Mouse (Mus musculus) spleen, adult 12 weeks (tissue): ENCODE data around the gene Ten1.
A peak's percentile ranks its signal among the peaks of the same experiment; 100 is the strongest.

Experiments
- DNase-seq: peaks from one replicate; pipeline ENCODE4 v3.0.0; 2022; ENCODE audit warnings: low spot score

The Ten1 gene

GRCm38 (mm10) chr11:116198639-116199531 lies at the start of gene Ten1, which contains the start of gene Acox1:
Ten1 (plus strand) TSS chr11:116198855.
Acox1 (minus strand) TSS chr11:116199045.
- DNase-seq: peak; percentile 94

DNA sequence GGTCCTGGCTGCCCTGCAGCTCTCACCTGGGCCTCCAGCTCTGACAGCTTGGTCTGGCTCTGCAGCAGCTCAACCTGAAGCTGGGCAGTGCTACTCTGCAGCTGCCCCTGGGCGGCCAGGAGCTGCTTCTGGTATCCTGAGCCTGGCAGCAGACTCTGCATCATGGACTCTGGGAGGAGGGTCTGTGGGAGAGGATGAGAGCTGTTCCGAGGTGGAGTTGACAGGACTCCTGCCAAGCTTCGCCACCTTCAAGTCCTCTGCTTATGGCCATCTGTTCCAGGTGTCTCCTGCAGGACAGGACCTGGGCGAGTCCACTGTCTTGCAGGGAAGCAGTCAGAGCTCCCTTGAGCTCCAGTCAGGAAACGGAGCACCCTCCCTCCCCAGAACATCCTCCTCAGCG lies 49.3 kb upstream of the Ten1 start:
- no peak for DNase-seq

GRCm38 (mm10) chr11:116150960-116151359 lies 47.7 kb upstream of the Ten1 start:
- peak; percentile 40 for DNase-seq

DNA sequence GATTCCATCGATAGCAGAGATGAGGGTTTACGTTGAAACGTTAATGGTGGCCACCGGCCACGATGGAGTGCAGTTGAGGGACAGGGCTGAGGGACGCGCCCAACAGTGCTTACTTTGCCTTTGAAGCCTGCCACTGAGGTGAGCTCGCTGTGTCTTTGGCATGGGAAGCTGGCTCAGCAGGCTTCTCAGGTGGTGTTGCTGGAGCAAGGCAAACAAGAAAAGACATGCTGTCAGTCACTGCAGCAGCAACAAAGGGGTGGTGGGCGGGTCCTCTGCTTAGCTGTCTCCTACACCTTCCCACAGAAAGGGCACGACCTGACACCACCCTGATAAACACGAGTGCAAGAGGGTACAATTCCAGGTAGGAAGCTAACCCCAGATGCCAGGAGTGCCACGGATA lies 37.3 kb upstream of the Ten1 start:
- no peak for DNase-seq

DNA sequence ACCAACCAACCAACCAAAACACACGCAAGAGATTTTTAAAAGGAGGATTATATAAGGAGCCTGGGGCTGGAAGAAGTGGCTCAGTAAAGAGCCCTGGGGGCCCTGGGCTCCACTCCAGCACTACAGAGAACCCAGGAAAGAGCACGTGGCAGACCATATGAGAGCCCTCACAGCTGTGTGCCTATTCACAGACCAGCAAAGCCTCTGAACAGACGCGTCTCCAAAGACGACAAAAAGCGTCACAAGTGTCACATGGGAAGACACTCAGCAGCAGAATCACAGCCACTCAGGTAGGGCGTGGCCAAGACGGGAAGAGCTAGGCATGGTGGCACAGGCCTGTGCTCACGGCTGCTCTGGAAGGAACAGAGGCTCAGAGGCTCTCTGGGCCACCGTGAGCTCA lies 36.5 kb upstream of the Ten1 start:
- no peak for DNase-seq

DNA sequence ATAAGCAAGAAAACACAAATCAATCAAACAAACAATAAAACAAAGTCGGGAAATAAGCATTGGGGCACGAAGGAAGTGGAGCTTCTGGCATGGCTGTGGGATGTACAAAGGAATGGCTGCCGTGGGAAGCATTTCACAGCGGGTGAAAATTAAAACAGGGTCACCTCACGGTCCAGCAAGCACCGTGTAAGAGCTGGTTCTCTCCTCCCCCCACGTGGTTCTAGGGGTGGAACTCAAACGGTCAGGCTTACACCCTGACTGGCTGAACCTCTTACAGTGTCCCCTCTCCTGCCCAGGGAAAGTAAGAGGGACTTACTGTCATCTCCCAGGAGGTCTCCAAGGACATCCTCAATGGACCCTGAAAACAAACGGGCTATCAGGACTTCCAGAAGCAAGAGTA lies 35.7 kb upstream of the Ten1 start:
- DNase-seq: no peak

DNA sequence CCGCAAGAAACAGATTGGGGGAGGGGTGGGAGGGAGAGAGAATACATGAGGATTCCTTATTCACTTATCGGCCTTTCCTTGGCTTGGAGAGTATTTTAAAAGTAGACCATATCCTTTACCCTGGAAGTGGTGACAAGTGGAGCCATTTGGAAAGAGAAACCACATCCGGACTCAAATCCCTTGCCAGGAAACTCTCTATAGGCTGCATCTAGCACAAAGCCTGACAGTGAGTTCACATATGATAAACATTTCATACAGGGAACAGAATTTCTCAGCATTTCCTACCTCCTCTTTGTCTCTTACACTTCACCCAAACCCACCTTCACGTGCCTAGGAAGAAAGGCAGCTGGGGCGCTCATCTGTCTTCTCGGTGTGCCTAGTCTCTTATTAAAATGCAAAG lies 31.4 kb upstream of the Ten1 start:
- DNase-seq: no peak

DNA sequence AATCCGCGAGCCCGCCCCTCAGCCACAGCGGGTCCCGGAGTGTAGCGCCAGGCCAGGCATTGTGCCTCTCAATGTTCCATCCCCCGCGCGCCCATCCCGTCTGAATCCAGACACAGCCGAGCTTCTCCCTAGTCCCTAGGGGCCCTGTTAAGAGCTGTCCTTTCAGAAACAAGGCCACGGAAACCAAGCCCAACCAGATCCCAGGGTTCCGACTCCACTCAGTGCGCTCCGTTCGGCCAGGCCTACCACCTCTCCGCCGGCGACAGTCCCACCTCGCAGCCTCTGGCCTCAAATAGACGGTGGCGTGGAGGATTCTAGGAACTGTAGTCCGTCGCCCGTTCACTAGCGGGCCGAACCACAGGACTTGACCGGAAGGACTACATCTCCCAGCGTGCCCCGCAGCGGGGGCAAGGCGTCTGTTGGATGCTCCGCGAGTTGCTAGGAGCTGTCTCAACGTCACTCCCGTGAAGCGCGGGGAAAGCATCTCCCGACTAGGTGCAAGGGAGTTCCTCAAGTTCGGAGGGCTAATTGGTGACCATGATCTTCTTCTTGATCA lies 30.7 kb upstream of the Ten1 start, which contains the start of gene Fbf1:
Gene Fbf1, minus strand, starts transcription at position 283 of the 556 bp plus-strand sequence.
- DNase-seq: peak; percentile 88

GRCm38 (mm10) chr11:116169214-116169613 lies 29.4 kb upstream of the Ten1 start:
- no peak for DNase-seq

DNA sequence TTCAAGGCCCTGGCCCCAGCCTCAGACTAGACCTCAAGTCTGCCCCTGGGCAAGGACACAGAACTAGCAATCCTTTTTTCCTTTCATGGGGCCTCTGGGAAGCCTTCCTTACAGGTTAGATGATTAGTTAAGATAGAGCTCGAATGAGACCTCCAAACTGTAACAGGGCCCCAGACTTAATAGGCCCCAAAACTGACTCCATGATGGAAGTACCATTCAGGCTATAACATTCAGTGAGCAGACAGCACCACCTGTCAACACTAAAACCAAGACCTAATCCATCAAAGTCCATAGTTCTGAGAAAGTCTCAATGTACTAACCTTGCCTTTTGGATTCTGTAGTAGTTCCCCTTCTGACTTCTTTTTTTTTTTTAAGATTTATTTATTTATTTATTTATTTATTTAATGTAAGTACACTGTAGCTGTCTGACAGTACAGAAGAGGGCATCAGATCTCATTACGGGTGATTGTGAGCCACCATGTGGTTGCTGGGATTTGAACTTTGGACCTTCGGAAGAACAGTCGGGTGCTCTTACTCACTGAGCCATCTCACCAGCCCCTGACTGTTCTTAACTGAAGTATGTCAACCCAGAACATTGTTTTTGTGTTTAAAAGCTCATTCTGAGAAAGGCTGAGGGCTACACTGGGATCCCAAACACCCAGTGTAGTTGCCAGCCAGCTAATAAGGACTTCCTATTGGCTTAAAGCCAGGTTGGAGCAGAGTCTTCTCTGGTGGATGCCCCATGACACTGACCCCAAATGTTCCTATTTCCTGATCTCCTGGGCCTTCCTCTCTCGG lies 28.5 kb upstream of the Ten1 start:
- DNase-seq: no peak

GRCm38 (mm10) chr11:116171959-116172358 lies 26.7 kb upstream of the Ten1 start:
- DNase-seq: no peak

GRCm38 (mm10) chr11:116174775-116175448 lies 23.7 kb upstream of the Ten1 start:
- DNase-seq: no peak

DNA sequence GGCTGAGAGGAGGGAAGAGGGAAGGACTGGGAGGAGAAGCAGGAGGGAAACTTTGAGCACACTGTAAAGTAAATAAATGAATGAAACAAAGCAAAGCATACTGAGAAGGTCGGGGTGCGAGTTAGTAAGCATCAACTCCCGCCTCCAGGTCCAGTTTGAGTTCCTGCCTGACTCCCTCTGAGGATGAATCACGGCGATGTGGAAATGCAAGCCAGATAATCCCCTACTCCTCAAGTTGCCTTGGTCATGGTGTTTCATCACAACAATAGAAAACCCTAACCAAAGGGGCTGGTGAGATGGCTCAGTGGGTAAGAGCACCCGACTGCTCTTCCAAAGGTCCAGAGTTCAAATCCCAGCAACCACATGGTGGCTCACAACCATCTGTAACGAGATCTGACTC lies 22.6 kb upstream of the Ten1 start:
- DNase-seq: no peak

DNA sequence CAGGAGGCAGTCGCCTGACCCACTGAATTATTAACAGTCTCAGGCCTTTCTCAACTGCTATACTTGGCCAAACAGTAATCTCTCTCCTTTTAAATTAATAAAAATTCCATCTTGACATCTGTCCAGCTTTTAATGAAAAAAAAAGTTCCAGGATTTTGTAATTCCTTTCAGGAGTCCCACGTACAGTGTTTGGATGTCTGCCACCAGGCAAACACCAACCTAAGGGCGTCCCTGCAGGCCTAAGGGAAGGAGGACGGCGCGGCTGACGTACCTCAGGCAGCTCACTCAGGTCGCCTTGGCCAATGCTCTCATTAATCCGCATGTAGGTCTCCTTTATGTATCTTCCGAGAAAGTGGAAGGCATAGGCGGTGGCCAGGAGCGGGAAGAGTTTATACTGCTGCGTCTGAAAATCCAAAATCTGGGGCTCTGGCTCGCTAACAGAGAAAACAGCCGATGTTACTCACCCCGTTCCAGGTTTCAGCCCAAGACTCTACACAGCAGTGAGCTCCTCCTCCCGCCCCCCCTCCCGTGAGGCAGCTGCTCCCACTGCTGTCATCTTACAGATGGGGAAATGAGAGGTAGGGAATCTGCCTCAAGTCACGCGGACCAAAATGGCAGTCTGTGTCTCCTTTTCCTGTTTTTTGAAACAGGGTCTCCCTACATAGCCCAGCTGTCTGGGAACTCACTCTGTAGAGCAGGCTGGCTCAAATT lies 20.1 kb upstream of the Ten1 start:
- DNase-seq: no peak

GRCm38 (mm10) chr11:116185836-116186235 lies 12.8 kb upstream of the Ten1 start:
- DNase-seq: no peak

GRCm38 (mm10) chr11:116186360-116186759 lies 12.3 kb upstream of the Ten1 start:
- DNase-seq: no peak

GRCm38 (mm10) chr11:116187226-116187930 lies 11.3 kb upstream of the Ten1 start:
- DNase-seq: no peak

DNA sequence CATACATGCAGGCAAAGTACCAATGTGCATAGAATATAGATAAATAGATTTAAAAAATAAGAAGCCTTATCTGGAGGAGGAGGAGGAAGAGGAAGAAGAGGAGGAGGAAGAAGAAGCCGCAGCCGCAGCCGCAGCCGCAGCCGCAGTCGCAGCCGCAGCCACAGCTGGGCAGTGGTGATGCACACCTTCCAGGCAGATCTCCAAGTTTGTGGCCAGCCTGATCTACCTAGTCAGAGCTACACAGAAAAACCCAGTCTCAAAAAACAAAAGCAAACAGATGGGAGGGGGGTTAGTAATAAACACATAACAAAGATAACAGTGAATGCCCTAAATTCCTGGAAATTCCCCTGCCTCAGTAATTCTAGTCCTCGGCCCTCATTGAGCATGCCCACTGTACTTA lies 4.0 kb upstream of the Ten1 start:
- DNase-seq: no peak

DNA sequence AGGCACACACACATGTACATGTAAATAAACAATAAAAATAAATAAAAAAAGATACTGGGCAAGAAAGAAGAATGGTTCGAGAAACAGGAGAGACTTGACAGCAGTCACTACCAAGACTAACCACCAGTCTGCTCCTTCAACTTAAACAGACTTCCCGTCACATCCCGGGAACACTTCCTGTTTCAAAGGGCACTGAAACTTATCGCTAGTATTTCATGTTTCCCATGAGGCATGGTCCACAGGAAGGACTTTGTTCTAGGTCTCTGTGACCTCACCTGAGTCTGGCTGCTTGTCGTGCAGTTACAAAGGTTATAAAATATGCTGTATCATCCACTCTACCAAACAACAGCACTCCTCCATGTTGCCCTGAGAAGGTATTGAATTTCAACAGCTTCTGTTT lies 3.4 kb upstream of the Ten1 start:
- no peak for DNase-seq

DNA sequence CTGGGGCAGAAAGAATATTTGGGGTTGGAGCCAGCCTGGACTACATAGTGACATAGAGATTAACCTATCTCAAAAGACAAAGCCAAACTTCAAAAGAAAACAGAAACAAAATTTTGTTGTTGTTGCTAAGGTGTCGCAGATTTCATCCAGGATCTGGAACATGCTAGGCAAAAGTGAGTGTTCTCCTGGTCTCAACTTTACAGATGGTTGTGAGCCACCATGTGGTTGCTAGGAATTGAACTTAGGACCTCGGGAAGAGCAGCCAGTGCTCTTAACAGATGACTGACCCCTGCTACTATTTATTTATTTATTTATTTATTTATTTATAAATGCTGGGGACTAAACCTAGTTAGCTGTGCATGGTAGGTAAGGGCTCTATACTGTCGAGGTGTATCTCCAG lies 2.3 kb upstream of the Ten1 start:
- DNase-seq: no peak
